7 mouse cellular contexts compared by ENCODE assay signal in the genomic region with DNA sequence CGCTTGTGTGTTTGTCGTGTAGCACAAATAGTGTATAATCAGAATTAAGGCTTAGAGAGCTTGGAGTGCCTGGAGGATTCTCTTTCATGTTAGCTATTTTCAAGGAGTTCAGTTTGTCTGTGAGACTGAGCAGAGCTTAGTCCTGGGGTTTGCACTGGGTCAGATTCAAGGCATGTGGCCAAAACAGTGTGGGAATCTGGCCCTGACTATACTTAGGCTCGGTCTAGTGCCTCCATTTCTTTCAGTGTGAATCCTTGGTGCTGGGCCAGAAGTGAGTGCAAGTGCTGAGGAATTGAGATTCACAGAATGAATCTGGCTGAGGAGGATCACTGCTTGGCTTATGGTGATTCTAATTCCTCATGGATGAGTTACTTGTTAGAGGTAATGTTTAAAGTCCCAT. TPM values are rescaled to one million over a fixed set of nuclear protein-coding genes. Genes with fewer than 3 reads are reported as not detected.
A peak's percentile ranks its signal among the peaks of the same experiment; 100 is the strongest.
DNase-seq lines count a peak whose midpoint lies in the region; ATAC-seq lines count a peak whose summit lies in the region.

No protein-coding gene starts in this region.

- H3K9ac ChIP-seq in neural tube, embryonic 13.5 days: no peak overlapping the region
- peak overlapping the region; percentile 32; the same call in 1 of the 2 replicates for H3K9ac ChIP-seq in heart, embryonic 14.5 days (ENCODE audit: low read length)
- no peak overlapping the region for H3K9ac ChIP-seq in midbrain, embryonic 16.5 days (ENCODE audit: low read depth, low read length)

- WGBS in neural tube, embryonic 13.5 days: 67% methylated on average over 3 of the region's 3 CpGs
- WGBS in heart, embryonic 14.5 days: 28% methylated on average over 3 of the region's 3 CpGs
- WGBS in midbrain, embryonic 16.5 days: 52% methylated on average over 3 of the region's 3 CpGs

- H3K36me3 ChIP-seq in neural tube, embryonic 13.5 days: no peaks in the 10 kb centered on the region
- no peaks in the 10 kb centered on the region for H3K36me3 ChIP-seq in heart, embryonic 14.5 days (ENCODE audit: control insufficient read depth, insufficient read depth, low read length)
- H3K36me3 ChIP-seq in midbrain, embryonic 16.5 days (ENCODE audit: control insufficient read depth, insufficient read depth, low read length): no peaks in the 10 kb centered on the region

- peak overlapping the region; percentile 65 for H3K27ac ChIP-seq in neural tube, embryonic 13.5 days (replicated peaks)
- H3K27ac ChIP-seq in heart, embryonic 14.5 days (replicated peaks in 1 of 2; ENCODE audit: control insufficient read depth in 1 of 2, insufficient read depth in 1 of 2, low read depth in 2 of 2, low read length in 2 of 2): peak overlapping the region; percentile 29 to 58; a peak in 3 of 4 replicates
- no peak overlapping the region for H3K27ac ChIP-seq in midbrain, embryonic 16.5 days (ENCODE audit: low read length)

- no peaks in the 10 kb centered on the region for H3K9me3 ChIP-seq in neural tube, embryonic 13.5 days
- H3K9me3 ChIP-seq in heart, embryonic 14.5 days (ENCODE audit: control insufficient read depth, low read length): no peaks in the 10 kb centered on the region
- no peaks in the 10 kb centered on the region for H3K9me3 ChIP-seq in midbrain, embryonic 16.5 days (replicated peaks; ENCODE audit: control insufficient read depth, low read length, poor library complexity, severe bottlenecking)

- peak; percentile 69; the same call in 1 of the 2 replicates for ATAC-seq in neural tube, embryonic 13.5 days (ENCODE audit: low read depth)
- ATAC-seq in heart, embryonic 14.5 days (ENCODE audit: insufficient number of reproducible peaks, insufficient read depth, low FRiP score, low read depth): no peak
- ATAC-seq in midbrain, embryonic 16.5 days: peak; percentile 72; the same call in 1 of the 2 replicates

- no peak overlapping the region for H3K4me3 ChIP-seq in neural tube, embryonic 13.5 days
- no peak overlapping the region for H3K4me3 ChIP-seq in heart, embryonic 14.5 days (ENCODE audit: control insufficient read depth in 1 of 2, insufficient read depth in 1 of 2, low read depth in 1 of 2, low read length in 2 of 2)
- no peak overlapping the region for H3K4me3 ChIP-seq in midbrain, embryonic 16.5 days (ENCODE audit: low read depth, low read length)

- peaks cover 77% of the 10 kb centered on the region for H3K4me1 ChIP-seq in neural tube, embryonic 13.5 days (replicated peaks)
- H3K4me1 ChIP-seq in heart, embryonic 14.5 days (ENCODE audit: control insufficient read depth in 2 of 2, insufficient read depth in 2 of 2, low read length in 2 of 2): peaks cover 21 to 62% of the 10 kb centered on the region in 2 experiments
- peaks cover 40% of the 10 kb centered on the region for H3K4me1 ChIP-seq in midbrain, embryonic 16.5 days (ENCODE audit: control insufficient read depth, insufficient read depth, low read length)

- H3K27me3 ChIP-seq in neural tube, embryonic 13.5 days: no peaks in the 10 kb centered on the region
- H3K27me3 ChIP-seq in heart, embryonic 14.5 days (ENCODE audit: control insufficient read depth, insufficient read depth, low read length): no peaks in the 10 kb centered on the region
- no peaks in the 10 kb centered on the region for H3K27me3 ChIP-seq in midbrain, embryonic 16.5 days (ENCODE audit: control insufficient read depth, insufficient read depth, low read depth, low read length)

- DNase-seq in neural tube, embryonic 10.5 days (ENCODE audit: extremely low spot score, low spot score): no peak
- DNase-seq in cerebellum, postnatal 10 days: peak; percentile 94 to 98
- DNase-seq in thymus, adult 18-20 months: no peak
- DNase-seq in layer of hippocampus, adult 11-12 months (ENCODE audit: low spot score): no peak

- no peak overlapping the region for H3K4me2 ChIP-seq in neural tube, embryonic 13.5 days
- peak overlapping the region; percentile 14; the same call in 1 of the 2 replicates for H3K4me2 ChIP-seq in heart, embryonic 14.5 days (ENCODE audit: low read length)
- no peak overlapping the region for H3K4me2 ChIP-seq in midbrain, embryonic 16.5 days (ENCODE audit: low read length)

RNA-seq across cellular contexts. Expression of a gene that starts 6.5 kb away (rescaled TPM):
- 20.9 and 22.2 TPM in 2 replicates for polyA plus RNA-seq in neural tube, embryonic 13.5 days (2015; fragmentation: Nextera tagmentation; extraction: Ambion mirVana)
- polyA plus RNA-seq in heart, embryonic 14.5 days (2014; fragmentation: Nextera tagmentation; extraction: Ambion mirVana): 21.2 and 23.4 TPM in 2 replicates
- polyA plus RNA-seq in midbrain, embryonic 16.5 days (2015; fragmentation: Nextera tagmentation; extraction: Ambion mirVana): 14.5 and 14.6 TPM in 2 replicates

Comparison
In these comparisons a context has a peak if more than half of its experiments do, and no peak if none do; other contexts are left out.
1. DNase-seq: peak in cerebellum, postnatal 10 days (2 of 2); none in neural tube, embryonic 10.5 days (single experiment), thymus, adult 18-20 months (0 of 2) and layer of hippocampus, adult 11-12 months (single experiment).